Mouse (Mus musculus) small intestine, adult 2 months (tissue): ENCODE data around the gene Tada2a.

Experiments
- CTCF ChIP-seq: fragments of 200-500 bp; IDR thresholded peaks from 2 replicates; pipeline ENCODE4 v1.5.1; 2012; ENCODE audit warnings: low read depth, mild to moderate bottlenecking, control low read depth, inconsistent platforms, low read length, moderate library complexity, mixed read lengths; ENCODE audit not compliant: insufficient replicate concordance, insufficient read length; ENCODE audit errors: extremely low read depth
- POLR2A ChIP-seq: fragments of 200-500 bp; IDR thresholded peaks from 2 replicates; pipeline ENCODE4 v1.6.1; 2012; ENCODE audit warnings: low read depth, mild to moderate bottlenecking, control low read depth, inconsistent platforms, low read length, moderate library complexity

DNA sequence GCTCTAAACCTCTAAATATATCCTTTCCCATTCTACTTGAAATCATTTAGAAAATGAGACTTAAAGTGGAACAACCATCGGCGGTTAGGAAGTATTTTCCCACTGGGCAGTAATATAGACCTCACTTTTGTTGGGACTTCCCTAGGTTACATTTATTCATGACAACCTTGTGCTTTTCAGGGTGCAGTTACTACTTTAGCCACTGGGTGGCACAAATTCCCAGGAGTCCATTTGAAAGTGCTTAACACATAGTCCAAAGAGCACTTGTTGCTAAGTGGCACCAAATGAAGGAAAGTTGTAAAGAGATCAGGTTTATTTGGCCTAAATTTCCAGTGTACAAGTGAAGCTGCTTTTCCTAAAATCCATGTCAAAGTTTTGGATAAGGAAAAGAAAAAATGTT is 12.4 kb upstream of the Tada2a start:
- TF ChIP-seq CTCF (no peak), POLR2A (no peak)
